Mouse (Mus musculus): ENCODE measurements around the gene Ergic1. TPM values are rescaled to one million over a fixed set of nuclear protein-coding genes. Genes with fewer than 3 reads are reported as not detected.
A peak's percentile ranks its signal among the peaks of the same experiment; 100 is the strongest.

The Ergic1 gene
- polyA plus RNA-seq, 1 experiment from 2014 or later: 130 TPM

- Histone ChIP-seq H3K36me3 (peaks cover 76% of the 10 kb centered on the region), H3K9ac (no peak overlapping the region), H3K27me3 (no peaks in the 10 kb centered on the region), H3K9me3 (no peaks in the 10 kb centered on the region), H3K27ac (peak overlapping the region; percentile 75), H3K4me3 (no peak overlapping the region), H3K4me2 (no peak overlapping the region), H3K4me1 (peaks cover 14% of the 10 kb centered on the region)
- no peak for ATAC-seq (ENCODE audit: insufficient number of reproducible peaks, low FRiP score, low TSS enrichment, low read depth)
- 98% methylated on average over 6 of the region's 6 CpGs for WGBS
Observed at GRCm38 (mm10) chr17:26620292-26620691, 59.0 kb downstream of the Ergic1 start.

GRCm38 (mm10) chr17:26620786-26621766 is 59.8 kb downstream of the Ergic1 start:
- Histone ChIP-seq H3K4me3 (no peak overlapping the region), H3K4me2 (no peak overlapping the region), H3K27ac (peak overlapping the region; percentile 75), H3K36me3 (peaks cover 78% of the 10 kb centered on the region), H3K9me3 (no peaks in the 10 kb centered on the region), H3K4me1 (peaks cover 14% of the 10 kb centered on the region), H3K9ac (no peak overlapping the region), H3K27me3 (no peaks in the 10 kb centered on the region)
- 57% methylated on average over 17 of the region's 17 CpGs for WGBS
- peak; percentile 78 for ATAC-seq (ENCODE audit: insufficient number of reproducible peaks, low FRiP score, low TSS enrichment, low read depth)

GRCm38 (mm10) chr17:26621912-26622311 is 60.6 kb downstream of the Ergic1 start:
- Histone ChIP-seq H3K27me3 (no peaks in the 10 kb centered on the region), H3K4me1 (peaks cover 14% of the 10 kb centered on the region), H3K4me3 (no peak overlapping the region), H3K4me2 (no peak overlapping the region), H3K9ac (no peak overlapping the region), H3K36me3 (peaks cover 77% of the 10 kb centered on the region), H3K9me3 (no peaks in the 10 kb centered on the region), H3K27ac (peak overlapping the region; percentile 75; the same call in 1 of the 2 replicates)
- no peak for ATAC-seq (ENCODE audit: insufficient number of reproducible peaks, low FRiP score, low TSS enrichment, low read depth)
- 84% methylated on average over 5 of the region's 5 CpGs for WGBS

GRCm38 (mm10) chr17:26623991-26624390 is 62.7 kb downstream of the Ergic1 start:
- WGBS: 80% methylated on average over 6 of the region's 6 CpGs
- Histone ChIP-seq H3K27me3 (no peaks in the 10 kb centered on the region), H3K4me2 (no peak overlapping the region), H3K9me3 (no peaks in the 10 kb centered on the region), H3K27ac (no peak overlapping the region), H3K4me1 (peaks cover 14% of the 10 kb centered on the region), H3K9ac (no peak overlapping the region), H3K4me3 (no peak overlapping the region), H3K36me3 (peaks cover 79% of the 10 kb centered on the region)
- no peak for ATAC-seq (ENCODE audit: insufficient number of reproducible peaks, low FRiP score, low TSS enrichment, low read depth)

GRCm38 (mm10) chr17:26624999-26625398 is 63.7 kb downstream of the Ergic1 start:
- H3K27ac ChIP-seq: no peak overlapping the region
- H3K36me3 ChIP-seq: peaks cover 82% of the 10 kb centered on the region
- no peak overlapping the region for H3K4me2 ChIP-seq
- H3K4me1 ChIP-seq: peaks cover 14% of the 10 kb centered on the region
- 90% methylated on average over 10 of the region's 10 CpGs for WGBS
- ATAC-seq (ENCODE audit: insufficient number of reproducible peaks, low FRiP score, low TSS enrichment, low read depth): no peak
- no peaks in the 10 kb centered on the region for H3K9me3 ChIP-seq
- H3K9ac ChIP-seq: no peak overlapping the region
- no peaks in the 10 kb centered on the region for H3K27me3 ChIP-seq
- no peak overlapping the region for H3K4me3 ChIP-seq

GRCm38 (mm10) chr17:26625521-26626010 is 64.3 kb downstream of the Ergic1 start:
- no peak overlapping the region for H3K4me2 ChIP-seq
- H3K9ac ChIP-seq: no peak overlapping the region
- H3K9me3 ChIP-seq: no peaks in the 10 kb centered on the region
- 91% methylated on average over 2 of the region's 2 CpGs for WGBS
- no peak for ATAC-seq (ENCODE audit: insufficient number of reproducible peaks, low FRiP score, low TSS enrichment, low read depth)
- peaks cover 82% of the 10 kb centered on the region for H3K36me3 ChIP-seq
- H3K4me3 ChIP-seq: no peak overlapping the region
- H3K27ac ChIP-seq: no peak overlapping the region
- no peaks in the 10 kb centered on the region for H3K27me3 ChIP-seq
- H3K4me1 ChIP-seq: peaks cover 12% of the 10 kb centered on the region

- H3K36me3 ChIP-seq: peaks cover 92% of the 10 kb centered on the region
- no peak for ATAC-seq (ENCODE audit: insufficient number of reproducible peaks, low FRiP score, low TSS enrichment, low read depth)
Observed at GRCm38 (mm10) chr17:26628479-26628878, 67.2 kb downstream of the Ergic1 start.

GRCm38 (mm10) chr17:26628936-26629335 is 67.6 kb downstream of the Ergic1 start:
- no peak overlapping the region for H3K4me3 ChIP-seq
- H3K27ac ChIP-seq: no peak overlapping the region
- ATAC-seq (ENCODE audit: insufficient number of reproducible peaks, low FRiP score, low TSS enrichment, low read depth): no peak
- WGBS: 97% methylated on average over 3 of the region's 3 CpGs
- no peak overlapping the region for H3K4me2 ChIP-seq
- no peak overlapping the region for H3K9ac ChIP-seq
- H3K9me3 ChIP-seq: no peaks in the 10 kb centered on the region
- H3K4me1 ChIP-seq: no peaks in the 10 kb centered on the region
- no peaks in the 10 kb centered on the region for H3K27me3 ChIP-seq
- peaks cover 93% of the 10 kb centered on the region for H3K36me3 ChIP-seq

More at GRCm38 (mm10) chr17:26628479-26628878, 67.2 kb downstream of the Ergic1 start:
- no peak overlapping the region for H3K9ac ChIP-seq
- no peaks in the 10 kb centered on the region for H3K4me1 ChIP-seq
- H3K27me3 ChIP-seq: no peaks in the 10 kb centered on the region
- H3K27ac ChIP-seq: no peak overlapping the region
- 86% methylated on average over 6 of the region's 6 CpGs for WGBS
- no peak overlapping the region for H3K4me3 ChIP-seq
- no peak overlapping the region for H3K4me2 ChIP-seq
- H3K9me3 ChIP-seq: no peaks in the 10 kb centered on the region

GRCm38 (mm10) chr17:26631811-26632327 is 70.6 kb downstream of the Ergic1 start:
- H3K9me3 ChIP-seq: no peaks in the 10 kb centered on the region
- H3K4me2 ChIP-seq: no peak overlapping the region
- no peak overlapping the region for H3K27ac ChIP-seq
- peaks cover 91% of the 10 kb centered on the region for H3K36me3 ChIP-seq
- no peaks in the 10 kb centered on the region for H3K27me3 ChIP-seq
- H3K4me1 ChIP-seq: no peaks in the 10 kb centered on the region
- ATAC-seq (ENCODE audit: insufficient number of reproducible peaks, low FRiP score, low TSS enrichment, low read depth): no peak
- H3K9ac ChIP-seq: no peak overlapping the region
- no peak overlapping the region for H3K4me3 ChIP-seq
- 78% methylated on average over 8 of the region's 8 CpGs for WGBS

- Histone ChIP-seq H3K36me3 (peaks cover 86% of the 10 kb centered on the region), H3K4me1 (no peaks in the 10 kb centered on the region), H3K9me3 (no peaks in the 10 kb centered on the region), H3K4me3 (no peak overlapping the region), H3K9ac (no peak overlapping the region), H3K27ac (no peak overlapping the region), H3K4me2 (no peak overlapping the region), H3K27me3 (no peaks in the 10 kb centered on the region)
- ATAC-seq (ENCODE audit: insufficient number of reproducible peaks, low FRiP score, low TSS enrichment, low read depth): no peak
- WGBS: 93% methylated on average over 9 of the region's 9 CpGs
Observed at GRCm38 (mm10) chr17:26633186-26633585, 71.9 kb downstream of the Ergic1 start.

- Histone ChIP-seq H3K27me3 (no peaks in the 10 kb centered on the region), H3K4me3 (no peak overlapping the region), H3K4me2 (no peak overlapping the region), H3K9ac (no peak overlapping the region), H3K4me1 (no peaks in the 10 kb centered on the region), H3K27ac (no peak overlapping the region), H3K9me3 (no peaks in the 10 kb centered on the region), H3K36me3 (peaks cover 79% of the 10 kb centered on the region)
- 94% methylated on average over 9 of the region's 9 CpGs for WGBS
- no peak for ATAC-seq (ENCODE audit: insufficient number of reproducible peaks, low FRiP score, low TSS enrichment, low read depth)
Observed at GRCm38 (mm10) chr17:26633926-26634325, 72.6 kb downstream of the Ergic1 start.

GRCm38 (mm10) chr17:26634539-26634938 is 73.2 kb downstream of the Ergic1 start:
- Histone ChIP-seq H3K4me1 (no peaks in the 10 kb centered on the region), H3K36me3 (peaks cover 79% of the 10 kb centered on the region), H3K4me2 (no peak overlapping the region), H3K9ac (no peak overlapping the region), H3K4me3 (no peak overlapping the region), H3K9me3 (no peaks in the 10 kb centered on the region), H3K27ac (no peak overlapping the region), H3K27me3 (no peaks in the 10 kb centered on the region)
- no peak for ATAC-seq (ENCODE audit: insufficient number of reproducible peaks, low FRiP score, low TSS enrichment, low read depth)
- 88% methylated on average over 7 of the region's 7 CpGs for WGBS
